26 mouse cellular contexts compared by ENCODE assay signal in the genomic region with DNA sequence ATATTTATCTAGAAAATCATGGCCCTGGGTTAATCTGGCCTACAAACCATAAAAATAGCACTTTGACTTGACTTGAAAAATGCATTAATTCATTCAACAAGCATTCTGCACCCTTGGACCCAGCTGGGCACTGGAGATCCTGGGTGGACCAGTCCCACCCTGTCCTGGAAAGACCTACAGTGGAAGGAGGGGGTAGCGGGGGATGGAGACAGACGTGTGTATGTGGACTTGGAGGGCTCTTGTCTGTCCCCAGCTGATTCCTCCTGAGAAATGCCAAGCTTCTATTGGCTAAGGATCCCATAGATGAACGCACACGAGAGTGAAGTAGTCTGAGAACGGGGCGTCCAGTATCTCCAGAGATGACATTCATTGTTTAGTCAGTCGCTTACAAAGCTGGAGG. TPM values are rescaled to one million over a fixed set of nuclear protein-coding genes. Genes with fewer than 3 reads are reported as not detected.
DNase-seq lines count a peak whose midpoint lies in the region; ATAC-seq and TF ChIP-seq lines count a peak whose summit lies in the region.
"Had no signal": no experiment of that assay in that cellular context is flagged by ENCODE, and none has a peak within 500 bp of the region (broad histone marks: within the 10 kb centered on the region; RNA-seq: fewer than 3 reads in every experiment).

No protein-coding gene starts in this region.

- H3K4me1 ChIP-seq in heart, adult 2 months (ENCODE audit: control insufficient read depth, insufficient read depth, low read length): peaks cover 27% of the 10 kb centered on the region
- H3K4me1 ChIP-seq in kidney, postnatal 0 days (replicated peaks; ENCODE audit: insufficient read depth, low read length): no peaks in the 10 kb centered on the region
- 0 out of 2 replicates have a peak, but pooled peaks cover 9% of the 10 kb centered on the region for H3K4me1 ChIP-seq in heart, postnatal 0 days (ENCODE audit: control insufficient read depth, insufficient read depth)
- H3K4me1 ChIP-seq: megakaryocyte, embryonic 14.5 days; stomach, embryonic 15.5 days had no signal

- no peak for TF ChIP-seq EP300 in heart, adult 2 months (IDR thresholded peaks at IDR 0.05; ENCODE audit: insufficient read depth, low read depth, low read length)
- TF ChIP-seq EP300 in heart, postnatal 0 days (IDR thresholded peaks at IDR 0.05; ENCODE audit: low read depth): no peak

- TF ChIP-seq POLR2A in heart, adult 2 months (IDR thresholded peaks at IDR 0.05; ENCODE audit: insufficient read depth, low read depth, low read length): no peak

- peak overlapping the region; percentile 89 for H3K27ac ChIP-seq in heart, adult 2 months
- 0 out of 2 replicates have a peak overlapping the region, but pooled peaks have one; percentile 48 for H3K27ac ChIP-seq in kidney, postnatal 0 days
- H3K27ac ChIP-seq in heart, postnatal 0 days (ENCODE audit: low read depth): peak overlapping the region; percentile 85
- H3K27ac ChIP-seq: hindbrain, embryonic 12.5 days; liver, embryonic 14.5 days; stomach, embryonic 15.5 days had no signal

- no peaks in the 10 kb centered on the region for H3K36me3 ChIP-seq in heart, adult 2 months (ENCODE audit: control insufficient read depth, insufficient read depth, low read length)
- H3K36me3 ChIP-seq in kidney, postnatal 0 days (ENCODE audit: insufficient read depth, low read length): no peaks in the 10 kb centered on the region
- no peaks in the 10 kb centered on the region for H3K36me3 ChIP-seq in heart, postnatal 0 days (replicated peaks; ENCODE audit: control insufficient read depth, insufficient read depth, low read length)
- H3K36me3 ChIP-seq: hindbrain, embryonic 12.5 days; stomach, embryonic 15.5 days had no signal

- no peak overlapping the region for H3K4me3 ChIP-seq in heart, adult 2 months
- H3K4me3 ChIP-seq in kidney, postnatal 0 days (replicated peaks; ENCODE audit: low read depth, low read length): no peak overlapping the region
- H3K4me3 ChIP-seq in heart, postnatal 0 days (ENCODE audit: low read depth, low read length): no peak overlapping the region
- H3K4me3 ChIP-seq: erythroblast, embryonic 14.5 days; hindbrain, embryonic 12.5 days; megakaryocyte, embryonic 14.5 days; stomach, embryonic 15.5 days had no signal

- H3K27me3 ChIP-seq in heart, adult 2 months (ENCODE audit: control insufficient read depth, insufficient read depth, low read length): no peaks in the 10 kb centered on the region
- no peaks in the 10 kb centered on the region for H3K27me3 ChIP-seq in kidney, postnatal 0 days (ENCODE audit: insufficient read depth, low read length)
- H3K27me3 ChIP-seq in heart, postnatal 0 days (ENCODE audit: control insufficient read depth, insufficient read depth, low read length): no peaks in the 10 kb centered on the region
- H3K27me3 ChIP-seq: hindbrain, embryonic 12.5 days; stomach, embryonic 15.5 days had no signal

- no peaks in the 10 kb centered on the region for H3K9me3 ChIP-seq in kidney, postnatal 0 days (replicated peaks; ENCODE audit: low read length)
- no peaks in the 10 kb centered on the region for H3K9me3 ChIP-seq in heart, postnatal 0 days (replicated peaks; ENCODE audit: control insufficient read depth, low read length)
- H3K9me3 ChIP-seq: hindbrain, embryonic 12.5 days; stomach, embryonic 15.5 days had no signal

- DNase-seq in heart, adult 2 months: peak in 1 of 2 experiments; percentile 48
- no peak for DNase-seq in heart, postnatal 25 days (ENCODE audit: low spot score)
- DNase-seq in kidney, postnatal 0 days (ENCODE audit: low spot score): no peak
- DNase-seq in kidney, adult 11 months: no peak
- no peak for DNase-seq in heart, postnatal 0 days (ENCODE audit: low spot score)
- peak; percentile 65 for DNase-seq in lung, postnatal 14 days
- DNase-seq in c-Kit-positive CD71-positive TER-119-positive erythroid progenitor cells, embryonic 14.5 days (ENCODE audit: low spot score): no peak
- no peak for DNase-seq in cerebellum, postnatal 25 days
- DNase-seq: cerebellum, adult 2 months; layer of hippocampus, postnatal 36 days; right cerebral cortex, adult 18-20 months; thymus, adult 2 months had no signal

- 73% methylated on average over 7 of the region's 7 CpGs for WGBS in heart, adult 2 months
- 82% methylated on average over 7 of the region's 7 CpGs for WGBS in kidney, postnatal 0 days
- 65% methylated on average over 7 of the region's 7 CpGs for WGBS in heart, postnatal 0 days

- no peak for ATAC-seq in kidney, postnatal 0 days (replicated peaks; ENCODE audit: low FRiP score, low read depth)
- ATAC-seq in heart, postnatal 0 days (ENCODE audit: insufficient read depth, low read depth): no peak
- ATAC-seq: forebrain, embryonic 14.5 days had no signal

- no peaks in the 10 kb centered on the region for H3K79me2 ChIP-seq in heart, adult 2 months (replicated peaks; ENCODE audit: control insufficient read depth, insufficient read depth, low read length)

- no peak overlapping the region for H3K9ac ChIP-seq in heart, adult 2 months (ENCODE audit: low read depth, low read length)
- H3K9ac ChIP-seq in kidney, postnatal 0 days (ENCODE audit: low read depth, low read length): no peak overlapping the region
- H3K9ac ChIP-seq in heart, postnatal 0 days (replicated peaks; ENCODE audit: low read depth, low read length): no peak overlapping the region
- H3K9ac ChIP-seq: hindbrain, embryonic 12.5 days; liver, embryonic 14.5 days; stomach, embryonic 15.5 days had no signal

- TF ChIP-seq CTCF in heart, adult 2 months (IDR thresholded peaks at IDR 0.05): no peak
- TF ChIP-seq CTCF in kidney, postnatal 0 days (IDR thresholded peaks at IDR 0.05; ENCODE audit: low read depth): no peak
- no peak for TF ChIP-seq CTCF in heart, postnatal 0 days (IDR thresholded peaks at IDR 0.05; ENCODE audit: low read depth)

- intact Hi-C loops in heart, adult 2 months (cut with DNase I): no loop called here
- intact Hi-C loops in heart, postnatal 25 days (cut with DNase I): no loop called here

- no peak overlapping the region for H3K4me2 ChIP-seq in kidney, postnatal 0 days (ENCODE audit: low read length)
- no peak overlapping the region for H3K4me2 ChIP-seq in heart, postnatal 0 days (ENCODE audit: low read depth, low read length)
- H3K4me2 ChIP-seq: hindbrain, embryonic 12.5 days; stomach, embryonic 15.5 days had no signal

RNA-seq across cellular contexts. Expression of a gene that starts 18.0 kb away (rescaled TPM):
- total RNA-seq in heart, adult 2 months (2021): not detected
- polyA plus RNA-seq in heart, adult 2 months (2012; rRNA removed): not detected in 2 replicates
- not detected for total RNA-seq in heart, postnatal 25 days (2021)
- not detected in 2 replicates for polyA plus RNA-seq in kidney, postnatal 0 days (2015; fragmentation: Nextera tagmentation; extraction: Ambion mirVana)
- total RNA-seq in heart, postnatal 0 days (2014; rRNA removed; ENCODE audit: low replicate concordance): not detected in 2 replicates
- not detected in 2 replicates for polyA plus RNA-seq in heart, postnatal 0 days (2015; fragmentation: Nextera tagmentation; extraction: Ambion mirVana)
- total RNA-seq: adrenal gland, postnatal 10 days; common myeloid progenitor, adult 5-6 weeks; gastrocnemius, postnatal 36 days; layer of hippocampus, postnatal 36 days; left cerebral cortex, postnatal 36 days; midbrain, postnatal 0 days had no signal
- polyA plus RNA-seq: cerebellum, adult 2 months; embryonic facial prominence, embryonic 11.5 days; forebrain, embryonic 14.5 days; hindbrain, embryonic 12.5 days; intestine, embryonic 14.5 days; stomach, embryonic 15.5 days; thymus, adult 2 months; urinary bladder, adult 2 months had no signal

RNA-seq across cellular contexts. Expression of a gene that starts 26.8 kb away (rescaled TPM):
- total RNA-seq in heart, adult 2 months (2021): not detected
- 0.10 TPM in 1 of 2 replicates, not detected in the other for polyA plus RNA-seq in heart, adult 2 months (2012; rRNA removed)
- not detected for total RNA-seq in heart, postnatal 25 days (2021)
- polyA plus RNA-seq in kidney, postnatal 0 days (2015; fragmentation: Nextera tagmentation; extraction: Ambion mirVana): 0.14 TPM in 1 of 2 replicates, not detected in the other
- total RNA-seq in heart, postnatal 0 days (2014; rRNA removed; ENCODE audit: low replicate concordance): not detected in 2 replicates
- 0.18 and 0.22 TPM in 2 replicates for polyA plus RNA-seq in heart, postnatal 0 days (2015; fragmentation: Nextera tagmentation; extraction: Ambion mirVana)
- total RNA-seq: gastrocnemius, postnatal 36 days; layer of hippocampus, postnatal 36 days; left cerebral cortex, postnatal 36 days; midbrain, postnatal 0 days had no signal
- polyA plus RNA-seq: cerebellum, adult 2 months; midbrain, postnatal 0 days; urinary bladder, adult 2 months had no signal

RNA-seq across cellular contexts. Expression of a gene that starts 43.7 kb away (rescaled TPM):
- total RNA-seq in heart, adult 2 months (2021): 1 to 10 TPM; 4.1 to 6.7 TPM
- 2.8 TPM in 2 replicates for polyA plus RNA-seq in heart, adult 2 months (2012; rRNA removed)
- 1 to 10 TPM; 5.0 to 5.6 TPM for total RNA-seq in heart, postnatal 25 days (2021)
- 41.5 and 43.4 TPM in 2 replicates for polyA plus RNA-seq in kidney, postnatal 0 days (2015; fragmentation: Nextera tagmentation; extraction: Ambion mirVana)
- total RNA-seq in heart, postnatal 0 days (2014; rRNA removed; ENCODE audit: low replicate concordance): 4.6 and 9.4 TPM in 2 replicates
- 6.4 and 8.3 TPM in 2 replicates for polyA plus RNA-seq in heart, postnatal 0 days (2015; fragmentation: Nextera tagmentation; extraction: Ambion mirVana)

RNA-seq across cellular contexts. Expression of a gene that starts 58.2 kb away (rescaled TPM):
- not detected for total RNA-seq in heart, adult 2 months (2021)
- polyA plus RNA-seq in heart, adult 2 months (2012; rRNA removed): 0.68 TPM in 1 of 2 replicates, not detected in the other
- total RNA-seq in heart, postnatal 25 days (2021): not detected
- polyA plus RNA-seq in kidney, postnatal 0 days (2015; fragmentation: Nextera tagmentation; extraction: Ambion mirVana): 55.7 and 59.1 TPM in 2 replicates
- 0.12 and 10.2 TPM in 2 replicates for total RNA-seq in heart, postnatal 0 days (2014; rRNA removed; ENCODE audit: low replicate concordance)
- polyA plus RNA-seq in heart, postnatal 0 days (2015; fragmentation: Nextera tagmentation; extraction: Ambion mirVana): 0.18 TPM in 1 of 2 replicates, not detected in the other
- total RNA-seq: common myeloid progenitor, adult 5-6 weeks; gastrocnemius, postnatal 36 days; layer of hippocampus, postnatal 36 days; left cerebral cortex, postnatal 36 days had no signal
- polyA plus RNA-seq: erythroblast, embryonic 14.5 days; forebrain, embryonic 14.5 days; midbrain, postnatal 0 days had no signal
